Mouse (Mus musculus) liver, postnatal 0 days (tissue): ENCODE measurements around the gene Nek6. TPM values are rescaled to one million over a fixed set of nuclear protein-coding genes. Genes with fewer than 3 reads are reported as not detected.

Experiments used
- ATAC-seq: fragments of 200-750 bp; cut with Nextera tagmentation; 2 replicates; pipeline ENCODE4 v1.8.0; 2017; ENCODE audit warnings: mild to moderate bottlenecking, moderate library complexity
- DNase-seq: peaks from one replicate; pipeline ENCODE4 v3.0.0-alpha.2; 2016
- H3K27ac ChIP-seq: fragments of 300-500 bp; sonication (generic); 2 replicates; pipeline ENCODE4 v1.5.1; 2014; ENCODE audit warnings: antibody characterized with exemption, moderate library complexity, mild to moderate bottlenecking, low read depth
- H3K27me3 ChIP-seq: fragments of 300-500 bp; sonication (generic); 2 replicates; pipeline ENCODE4 v1.6.1; 2014; ENCODE audit warnings: low read length, control low read depth, mixed read lengths; ENCODE audit not compliant: insufficient read depth
- H3K36me3 ChIP-seq: fragments of 300-500 bp; sonication (generic); replicated peaks from 2 replicates; pipeline ENCODE4 v1.6.1; 2014; ENCODE audit warnings: mild to moderate bottlenecking, control low read depth, low read length, moderate library complexity, mixed read lengths; ENCODE audit not compliant: insufficient read depth
- H3K4me1 ChIP-seq: fragments of 300-500 bp; sonication (generic); 2 replicates; pipeline ENCODE4 v1.6.1; 2014; ENCODE audit warnings: antibody characterized with exemption, mild to moderate bottlenecking, control low read depth; ENCODE audit not compliant: insufficient read depth
- H3K4me2 ChIP-seq: fragments of 300-500 bp; sonication (generic); 2 replicates; pipeline ENCODE4 v1.6.1; 2014; ENCODE audit warnings: low read depth, mild to moderate bottlenecking, low read length, moderate library complexity, mixed read lengths
- H3K4me3 ChIP-seq: fragments of 300-500 bp; sonication (generic); 2 replicates; pipeline ENCODE4 v1.5.1; 2014; ENCODE audit warnings: low read depth, low read length
- H3K9ac ChIP-seq: fragments of 300-500 bp; sonication (generic); replicated peaks from 2 replicates; pipeline ENCODE4 v1.6.1; 2014; ENCODE audit warnings: mild to moderate bottlenecking, moderate library complexity
- H3K9me3 ChIP-seq: fragments of 300-500 bp; sonication (generic); 2 replicates; pipeline ENCODE4 v1.6.1; 2016; ENCODE audit warnings: mild to moderate bottlenecking, control low read depth, low read length, mixed read lengths
- CTCF ChIP-seq: sonication (generic); IDR thresholded peaks from 2 replicates; pipeline ENCODE4 v1.5.1; 2016; ENCODE audit warnings: antibody characterized with exemption, low read depth
- EP300 ChIP-seq: IDR thresholded peaks from 2 replicates; pipeline ENCODE4 v1.6.1; 2016; ENCODE audit warnings: antibody characterized with exemption, low read depth, mild to moderate bottlenecking
- WGBS: fragments of 180-500 bp; shearing (Covaris S2); extraction: QIAGEN DNeasy Blood & Tissue Kit; methylation state at CpG from one replicate; pipeline ENCODE4 v1.1.7; 2014; ENCODE audit not compliant: insufficient replicate concordance; 5-methylcytosine and 5-hydroxymethylcytosine counted together
- polyA plus RNA-seq: library from polyadenylated mRNA; unstranded; fragments of >200 nt; fragmentation: Nextera tagmentation; extraction: Ambion mirVana; gene quantifications from 2 replicates; pipeline ENCODE4 v1.2.1, GENCODE M21; 2015

Nek6 gene
- polyA plus RNA-seq, 1 experiment from 2014 or later: 39.7 TPM

DNA sequence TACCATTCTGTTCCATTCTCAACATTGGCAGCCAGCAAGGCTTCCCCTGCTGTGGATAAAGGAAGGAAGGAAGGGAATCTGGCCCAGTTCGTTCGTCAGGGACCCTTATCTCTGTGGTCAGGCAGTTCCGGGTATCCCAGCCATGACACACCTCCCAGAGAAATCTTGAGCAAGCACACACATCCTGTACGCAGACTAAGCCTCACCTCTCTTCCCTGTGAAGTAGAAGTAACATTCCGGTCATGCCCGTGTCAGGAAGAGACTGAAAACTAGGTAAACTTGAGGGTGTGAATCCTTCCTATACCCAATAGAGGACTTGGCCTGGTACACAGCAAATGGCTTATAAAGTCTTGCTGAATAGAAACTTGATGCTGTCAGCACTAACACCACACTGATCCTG is 21.9 kb downstream of the Nek6 start:
- TF ChIP-seq CTCF (no peak), EP300 (peak; percentile 96)
- no peaks in the 10 kb centered on the region for H3K9me3 ChIP-seq
- peak overlapping the region; percentile 49 for H3K9ac ChIP-seq
- WGBS: 17% methylated on average over 6 of the region's 6 CpGs
- peak overlapping the region; percentile 95 for H3K27ac ChIP-seq
- peak; percentile 73 for DNase-seq
- no peaks in the 10 kb centered on the region for H3K36me3 ChIP-seq
- H3K4me3 ChIP-seq: peak overlapping the region; percentile 30
- ATAC-seq: peak; percentile 46
- peak overlapping the region; percentile 57 for H3K4me2 ChIP-seq
- peaks cover 98% of the 10 kb centered on the region for H3K4me1 ChIP-seq
- H3K27me3 ChIP-seq: no peaks in the 10 kb centered on the region

DNA sequence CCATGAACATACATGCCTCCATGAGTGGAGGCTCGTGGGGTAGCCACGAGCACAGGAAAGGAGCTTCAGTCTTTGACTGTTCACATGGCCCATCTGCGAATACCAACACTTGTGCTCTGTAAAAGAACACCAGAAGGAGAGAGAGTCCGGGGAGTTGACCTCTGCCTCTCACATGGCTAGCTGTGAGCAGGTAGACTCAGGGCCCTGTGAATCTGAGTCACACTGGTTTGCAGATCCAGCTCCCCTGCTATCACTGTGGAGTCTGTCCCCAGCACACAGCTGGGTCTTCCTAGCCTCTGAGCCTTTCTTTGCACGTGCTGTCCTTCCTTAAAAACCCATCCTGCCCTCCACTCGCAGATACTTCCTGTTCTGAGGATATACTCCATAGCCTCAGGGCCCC is 22.3 kb downstream of the Nek6 start:
- no peak for ATAC-seq
- Histone ChIP-seq H3K4me2 (peak overlapping the region; percentile 57), H3K36me3 (no peaks in the 10 kb centered on the region), H3K9ac (peak overlapping the region; percentile 49), H3K4me3 (no peak overlapping the region), H3K4me1 (peaks cover 94% of the 10 kb centered on the region), H3K27ac (peak overlapping the region; percentile 95), H3K27me3 (no peaks in the 10 kb centered on the region), H3K9me3 (no peaks in the 10 kb centered on the region)
- no peak for DNase-seq
- TF ChIP-seq CTCF (no peak), EP300 (no peak)
- WGBS: 26% methylated on average over 6 of the region's 6 CpGs

- Histone ChIP-seq H3K36me3 (no peaks in the 10 kb centered on the region), H3K4me3 (no peak overlapping the region), H3K9me3 (no peaks in the 10 kb centered on the region), H3K4me2 (peak overlapping the region; percentile 57; the same call in 1 of the 2 replicates), H3K27ac (peak overlapping the region; percentile 95), H3K27me3 (no peaks in the 10 kb centered on the region), H3K4me1 (peaks cover 88% of the 10 kb centered on the region), H3K9ac (peak overlapping the region; percentile 49)
- DNase-seq: no peak
- TF ChIP-seq CTCF: no peak
- no peak for TF ChIP-seq EP300
- no peak for ATAC-seq
- 74% methylated on average over 5 of the region's 5 CpGs for WGBS
These were observed 22.9 kb downstream of the Nek6 start for GRCm38 (mm10) chr2:38534241-38534940.

DNA sequence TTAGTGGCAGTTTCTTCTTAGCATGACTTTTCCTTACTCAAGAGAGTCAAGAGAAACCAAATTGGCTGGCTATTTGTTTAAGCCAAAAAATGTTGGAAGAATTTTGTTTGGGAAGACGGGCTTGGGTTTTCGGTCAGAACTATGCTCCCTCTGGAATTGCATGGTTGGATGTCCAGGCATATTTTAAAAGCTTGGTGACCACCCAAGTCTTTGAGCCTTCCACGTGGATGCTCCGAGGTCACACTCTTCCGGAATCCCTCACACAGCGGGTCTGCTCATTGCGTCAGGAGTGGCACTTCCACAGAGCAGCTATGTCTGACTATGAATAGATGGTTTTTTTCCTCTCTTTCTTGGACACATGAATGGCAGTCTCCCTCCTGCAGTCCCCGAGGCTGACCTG is 23.6 kb downstream of the Nek6 start:
- ATAC-seq: no peak
- Histone ChIP-seq H3K4me2 (peak overlapping the region; percentile 59; the same call in 1 of the 2 replicates), H3K4me3 (no peak overlapping the region), H3K27me3 (no peaks in the 10 kb centered on the region), H3K9me3 (no peaks in the 10 kb centered on the region), H3K4me1 (peaks cover 86% of the 10 kb centered on the region), H3K36me3 (no peaks in the 10 kb centered on the region), H3K9ac (peak overlapping the region; percentile 53; the same call in 1 of the 2 replicates), H3K27ac (peak overlapping the region; percentile 84)
- DNase-seq: no peak
- WGBS: 82% methylated on average over 8 of the region's 8 CpGs
- TF ChIP-seq EP300 (no peak), CTCF (no peak)

GRCm38 (mm10) chr2:38535521-38536220 is 24.2 kb downstream of the Nek6 start:
- peak overlapping the region; percentile 59 for H3K4me2 ChIP-seq
- ATAC-seq: peak; percentile 3
- peak overlapping the region; percentile 53 for H3K9ac ChIP-seq

DNA sequence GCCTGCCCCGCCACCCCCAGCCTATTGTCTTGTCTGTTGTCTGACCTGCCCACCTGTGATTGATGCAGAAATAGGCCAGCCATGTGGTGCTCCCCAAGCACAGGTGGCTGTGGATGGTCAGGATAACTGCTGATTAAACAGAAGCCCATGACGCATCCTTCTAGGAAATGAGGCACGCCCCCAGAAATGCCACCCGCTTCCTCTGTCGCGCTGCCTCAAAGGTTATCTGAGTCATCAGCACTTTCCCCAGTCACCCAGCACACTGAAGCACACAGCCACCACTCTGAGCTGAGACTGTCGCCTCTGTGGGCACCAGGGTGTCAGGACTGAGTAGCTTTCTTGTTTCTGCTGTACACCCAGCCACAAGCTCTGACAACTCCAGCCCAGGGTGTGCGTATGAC is 24.9 kb downstream of the Nek6 start:
- H3K9ac ChIP-seq: peak overlapping the region; percentile 53
- ATAC-seq: peak; percentile 80
- peaks cover 81% of the 10 kb centered on the region for H3K4me1 ChIP-seq
- peak; percentile 84 for DNase-seq
- peak overlapping the region; percentile 59 for H3K4me2 ChIP-seq
- H3K9me3 ChIP-seq: no peaks in the 10 kb centered on the region
- H3K27me3 ChIP-seq: no peaks in the 10 kb centered on the region
- peak overlapping the region; percentile 4; the same call in 1 of the 2 replicates for H3K4me3 ChIP-seq
- 18% methylated on average over 8 of the region's 8 CpGs for WGBS
- TF ChIP-seq CTCF (no peak), EP300 (peak; percentile 93)
- no peaks in the 10 kb centered on the region for H3K36me3 ChIP-seq
- peak overlapping the region; percentile 84 for H3K27ac ChIP-seq

More at GRCm38 (mm10) chr2:38535521-38536220, 24.2 kb downstream of the Nek6 start:
- TF ChIP-seq EP300 (peak; percentile 50; the same call in 1 of the 2 replicates), CTCF (no peak)
- Histone ChIP-seq H3K4me1 (peaks cover 82% of the 10 kb centered on the region), H3K27ac (peak overlapping the region; percentile 84), H3K27me3 (no peaks in the 10 kb centered on the region), H3K36me3 (no peaks in the 10 kb centered on the region), H3K4me3 (0 out of 2 replicates have a peak overlapping the region, but pooled peaks have one; percentile 9), H3K9me3 (no peaks in the 10 kb centered on the region)
- 24% methylated on average over 14 of the region's 14 CpGs for WGBS
- DNase-seq: peak; percentile 51
